In genomic region chr9:78520127-78520779, GRCm38 (mm10) we compare ENCODE assay signal across 8 mouse cellular contexts. TPM values are rescaled to one million over a fixed set of nuclear protein-coding genes. Genes with fewer than 3 reads are reported as not detected.
DNase-seq lines count a peak whose midpoint lies in the region; ATAC-seq and TF ChIP-seq lines count a peak whose summit lies in the region.

No protein-coding gene starts in this region.

- no peak for TF ChIP-seq POLR2A in brain, embryonic 14.5 days (IDR thresholded peaks at IDR 0.05; ENCODE audit: borderline replicate concordance, extremely low read depth, insufficient read depth, insufficient read length, poor library complexity, severe bottlenecking)

- TF ChIP-seq CTCF in brain, embryonic 14.5 days (IDR thresholded peaks at IDR 0.05; ENCODE audit: borderline replicate concordance, extremely low read depth, insufficient read depth, insufficient read length), result no peak

- H3K4me1 ChIP-seq in limb, embryonic 10.5 days, result peaks cover 15% of the 10 kb centered on the region
- H3K4me1 ChIP-seq in midbrain, embryonic 14.5 days (ENCODE audit: control insufficient read depth, insufficient read depth, low read length), result peaks cover 8% of the 10 kb centered on the region

- H3K27me3 ChIP-seq in limb, embryonic 10.5 days (ENCODE audit: low read depth, poor library complexity, severe bottlenecking), result no peaks in the 10 kb centered on the region
- no peaks in the 10 kb centered on the region for H3K27me3 ChIP-seq in midbrain, embryonic 14.5 days (ENCODE audit: control insufficient read depth, insufficient read depth, low read length)

- H3K9ac ChIP-seq in midbrain, embryonic 14.5 days (replicated peaks; ENCODE audit: low read length), result peak overlapping the region; percentile 54

- 3% methylated on average over 15 of the region's 15 CpGs for WGBS in limb, embryonic 10.5 days
- WGBS in midbrain, embryonic 14.5 days, result 3% methylated on average over 15 of the region's 15 CpGs

- peak; percentile 23 to 38 for DNase-seq in cerebellum, postnatal 25 days
- no peak for DNase-seq in cerebellum, adult 8-10 months
- peak; percentile 92 for DNase-seq in brain, embryonic 14.5 days (ENCODE audit: low read depth)
- peak; percentile 10 to 25 for DNase-seq in heart, postnatal 14 days
- DNase-seq in limb, embryonic 10.5 days (ENCODE audit: low spot score), result peak; percentile 86
- DNase-seq in midbrain, embryonic 14.5 days, result peak; percentile 85
- DNase-seq in gastrocnemius, adult 8-10 months (ENCODE audit: low spot score in 2 of 2), result no peak
- DNase-seq in layer of hippocampus, adult 11-12 months (ENCODE audit: low spot score), result no peak

- H3K9me3 ChIP-seq in limb, embryonic 10.5 days (replicated peaks), result no peaks in the 10 kb centered on the region
- no peaks in the 10 kb centered on the region for H3K9me3 ChIP-seq in midbrain, embryonic 14.5 days (ENCODE audit: control insufficient read depth, low read length)

- ATAC-seq in midbrain, embryonic 14.5 days (ENCODE audit: low FRiP score, low TSS enrichment), result peak; percentile 81

- intact Hi-C loops in heart, postnatal 14 days (cut with DNase I), result no loop called here

- H3K36me3 ChIP-seq in limb, embryonic 10.5 days, result peaks cover 28% of the 10 kb centered on the region
- no peaks in the 10 kb centered on the region for H3K36me3 ChIP-seq in midbrain, embryonic 14.5 days (ENCODE audit: control insufficient read depth, insufficient read depth, low read length)

- H3K4me2 ChIP-seq in midbrain, embryonic 14.5 days (ENCODE audit: low read length), result peak overlapping the region; percentile 78

- peak overlapping the region; percentile 92 for H3K27ac ChIP-seq in limb, embryonic 10.5 days
- peak overlapping the region; percentile 73 for H3K27ac ChIP-seq in midbrain, embryonic 14.5 days (replicated peaks; ENCODE audit: low read depth, low read length)

- H3K4me3 ChIP-seq in limb, embryonic 10.5 days, result peak overlapping the region; percentile 69
- H3K4me3 ChIP-seq in midbrain, embryonic 14.5 days (replicated peaks; ENCODE audit: low read depth, low read length), result peak overlapping the region; percentile 44

RNA-seq across cellular contexts. Expression of gene Eef1a1, which starts 31.3 kb away (rescaled TPM):
- 6,510 and 8,462 TPM in 2 replicates for polyA plus RNA-seq in brain, embryonic 14.5 days (2012; rRNA removed)
- total RNA-seq in heart, postnatal 14 days (2021), result 1,000 to 10,000 TPM; 1,986 to 2,287 TPM
- 3,854 and 3,970 TPM in 2 replicates for polyA plus RNA-seq in limb, embryonic 10.5 days (2016; fragmentation: Nextera tagmentation; extraction: Ambion mirVana)
- 3,788 and 4,401 TPM in 2 replicates for polyA plus RNA-seq in midbrain, embryonic 14.5 days (2014; fragmentation: Nextera tagmentation; extraction: Ambion mirVana)
- total RNA-seq in gastrocnemius, adult 8-10 months (2022), result 100 to 1,000 TPM; 235 to 456 (median 334) TPM

Comparison
In these comparisons a context has a peak if more than half of its experiments do, and no peak if none do; other contexts are left out.
1. DNase-seq: peak in cerebellum, postnatal 25 days (2 of 2), brain, embryonic 14.5 days (single experiment), heart, postnatal 14 days (2 of 2), limb, embryonic 10.5 days (single experiment) and midbrain, embryonic 14.5 days (single experiment); none in cerebellum, adult 8-10 months (single experiment), gastrocnemius, adult 8-10 months (0 of 2) and layer of hippocampus, adult 11-12 months (single experiment).